Mouse (Mus musculus) erythroblast, embryonic 14.5 days (primary cell): ENCODE measurements around the gene Cep290. TPM values are rescaled to one million over a fixed set of nuclear protein-coding genes. Genes with fewer than 3 reads are reported as not detected.
A peak's percentile ranks its signal among the peaks of the same experiment; 100 is the strongest.

ENCODE experiments used
- H3K27me3 ChIP-seq: 2 replicates; pipeline ENCODE4 v1.6.1; 2012; ENCODE audit warnings: inconsistent platforms; ENCODE audit not compliant: control insufficient read depth
- H3K36me3 ChIP-seq: 2 replicates; pipeline ENCODE4 v1.6.1; 2012; ENCODE audit warnings: mild to moderate bottlenecking, inconsistent platforms; ENCODE audit not compliant: control insufficient read depth
- H3K4me1 ChIP-seq: 2 replicates; pipeline ENCODE4 v1.6.1; 2012; ENCODE audit warnings: inconsistent platforms; ENCODE audit not compliant: control insufficient read depth
- H3K4me3 ChIP-seq: replicated peaks from 2 replicates; pipeline ENCODE3; 2012; ENCODE audit warnings: moderate library complexity, mild to moderate bottlenecking, inconsistent platforms
- H3K9me3 ChIP-seq: 2 replicates; pipeline ENCODE4 v1.6.1; 2012; ENCODE audit warnings: low read length, inconsistent platforms, mixed read lengths; ENCODE audit not compliant: control insufficient read depth
- GATA1 ChIP-seq: IDR thresholded peaks from 2 replicates; pipeline ENCODE4 v1.6.1; 2012; ENCODE audit warnings: low read length, inconsistent platforms, mixed read lengths
- TAL1 ChIP-seq: IDR thresholded peaks from 3 replicates; pipeline ENCODE4 v1.6.1; 2012; ENCODE audit warnings: low read length, inconsistent platforms, mixed read lengths
- polyA plus RNA-seq: library from polyadenylated mRNA; stranded (reverse); fragments of >175 nt; gene quantifications from 2 replicates; pipeline ENCODE4 v1.2.3, GENCODE M21; 2012

Cep290 gene
- polyA plus RNA-seq, 1 experiment, result 0.27 TPM

DNA sequence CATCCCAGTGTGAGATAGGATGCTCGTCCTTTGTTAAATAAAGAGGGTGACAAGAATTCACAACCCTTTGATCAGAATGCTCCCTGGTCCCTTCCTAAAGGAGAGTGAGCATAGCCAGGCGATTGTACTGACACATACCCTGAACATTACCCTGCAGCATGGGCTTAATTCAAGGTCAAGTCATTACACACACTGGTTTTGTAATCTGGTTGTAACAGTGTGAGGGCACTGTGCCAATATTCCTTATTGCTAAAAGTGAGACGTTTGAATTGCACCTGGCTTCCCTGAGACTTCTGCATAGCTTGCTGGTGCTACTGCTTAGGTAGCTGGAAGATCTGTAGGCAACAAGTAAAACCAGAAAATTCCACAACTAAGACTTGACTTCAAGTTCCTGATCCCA lies 96.8 kb downstream of the Cep290 start:
- Histone ChIP-seq H3K36me3 (peaks cover 38% of the 10 kb centered on the region), H3K9me3 (no peaks in the 10 kb centered on the region), H3K4me1 (peaks cover 26% of the 10 kb centered on the region), H3K27me3 (no peaks in the 10 kb centered on the region), H3K4me3 (no peak overlapping the region)
- no peak for TF ChIP-seq TAL1
- no peak for TF ChIP-seq GATA1

DNA sequence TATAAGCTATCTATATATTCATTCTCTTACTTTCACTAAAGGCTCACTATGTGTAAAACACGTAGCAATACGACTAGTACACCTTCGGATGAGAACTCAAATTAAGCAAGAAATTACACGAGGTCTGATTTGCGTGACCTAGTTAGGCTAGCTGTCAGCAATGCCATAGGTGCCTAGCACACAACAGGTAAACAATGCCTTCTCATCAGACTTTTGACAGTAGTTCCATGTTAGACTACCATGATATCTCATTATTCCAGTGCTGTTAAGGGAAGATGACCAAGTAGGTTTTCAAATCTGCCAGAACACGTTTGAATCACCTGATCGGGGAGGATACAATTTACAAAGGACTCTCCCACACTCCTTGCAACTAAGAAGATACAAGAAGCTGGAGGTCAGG lies 101.2 kb downstream of the Cep290 start:
- no peaks in the 10 kb centered on the region for H3K27me3 ChIP-seq
- no peaks in the 10 kb centered on the region for H3K9me3 ChIP-seq
- TF ChIP-seq TAL1 (no peak), GATA1 (no peak)
- H3K36me3 ChIP-seq, result peaks cover 38% of the 10 kb centered on the region
- peak overlapping the region; percentile 84 for H3K4me3 ChIP-seq
- H3K4me1 ChIP-seq, result peaks cover 27% of the 10 kb centered on the region

DNA sequence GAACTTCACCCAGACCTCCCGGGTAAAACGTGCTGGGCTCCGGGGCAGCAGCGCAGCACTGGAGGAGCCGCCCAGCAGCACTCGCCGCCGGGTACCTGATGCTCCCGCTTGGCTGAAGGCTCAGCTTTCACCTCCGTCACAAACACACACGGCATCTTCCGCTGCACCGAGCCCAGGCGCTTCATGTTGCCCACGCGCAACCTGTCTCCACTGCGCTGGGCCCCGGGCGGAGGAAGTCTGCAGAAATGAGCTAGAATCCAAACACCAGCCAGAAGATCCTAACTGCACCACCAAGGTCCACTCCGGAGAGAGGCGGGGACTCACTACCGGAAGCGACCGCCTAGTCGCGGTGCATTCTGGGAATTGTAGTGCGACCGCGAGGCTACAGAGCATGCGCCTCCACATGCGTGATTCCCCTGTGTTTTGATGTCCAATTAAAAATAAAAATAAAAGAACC lies 101.6 kb downstream of the Cep290 start:
- Histone ChIP-seq H3K36me3 (peaks cover 34% of the 10 kb centered on the region), H3K4me1 (peaks cover 27% of the 10 kb centered on the region)

DNA sequence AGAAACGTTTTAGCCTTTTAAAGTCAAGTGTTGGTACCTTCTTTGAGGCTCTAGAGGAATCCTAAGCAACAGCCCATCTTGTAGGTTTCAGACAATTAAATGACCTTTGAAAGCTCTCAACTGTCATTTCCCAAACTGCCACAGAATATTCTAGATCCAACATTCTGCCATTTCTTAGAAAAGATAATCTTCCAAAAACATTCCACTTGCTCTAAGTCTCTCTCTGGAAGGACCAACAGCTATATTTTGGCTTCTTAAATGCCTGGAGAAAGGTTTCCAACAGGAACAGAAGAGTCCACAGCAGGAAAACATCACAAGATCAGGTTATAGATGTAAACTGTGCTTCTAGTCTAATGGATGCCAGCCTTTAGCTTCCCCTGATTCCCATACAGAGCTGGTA lies 103.0 kb downstream of the Cep290 start, which contains the start of the genes 4930430F08Rik and 1700017N19Rik:
Gene 4930430F08Rik (minus strand): TSS at position 101 of the 400 bp plus-strand sequence.
Gene 1700017N19Rik (plus strand): TSS at position 162 of the 400 bp plus-strand sequence.
- H3K9me3 ChIP-seq, result no peaks in the 10 kb centered on the region
- H3K4me1 ChIP-seq, result peaks cover 26% of the 10 kb centered on the region
- H3K27me3 ChIP-seq, result no peaks in the 10 kb centered on the region
- peak within 1 kb of the TSS; percentile 84 for H3K4me3 ChIP-seq
- peaks cover 21% of the 10 kb centered on the region for H3K36me3 ChIP-seq
- no peak for TF ChIP-seq GATA1
- no peak for TF ChIP-seq TAL1

More for the DNA sequence above, 101.6 kb downstream of the Cep290 start:
- H3K4me3 ChIP-seq, result peak overlapping the region; percentile 84
- TF ChIP-seq GATA1, result no peak
- no peak for TF ChIP-seq TAL1
- H3K27me3 ChIP-seq, result no peaks in the 10 kb centered on the region
- no peaks in the 10 kb centered on the region for H3K9me3 ChIP-seq

DNA sequence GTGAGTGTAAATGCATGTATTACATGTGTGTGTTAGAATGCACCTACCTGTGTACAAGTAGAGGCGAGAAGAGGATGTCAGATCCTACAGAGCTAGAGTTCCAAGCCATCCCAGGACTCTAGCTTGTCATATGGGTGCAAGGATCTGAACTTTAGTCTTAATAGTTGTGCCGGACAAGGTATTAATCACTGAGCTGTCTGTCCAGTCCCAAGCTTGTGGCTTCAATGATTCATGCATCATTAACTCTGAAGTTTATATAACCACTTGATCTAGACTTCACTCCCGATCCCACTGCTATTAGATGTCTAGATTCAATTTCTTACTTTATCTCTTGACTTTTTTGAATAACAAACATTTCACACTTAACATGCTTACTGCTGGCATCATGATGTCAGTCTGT lies 111.0 kb downstream of the Cep290 start:
- H3K27me3 ChIP-seq, result no peaks in the 10 kb centered on the region; the same call in 1 of the 2 replicates
- H3K9me3 ChIP-seq, result no peaks in the 10 kb centered on the region
- no peak overlapping the region for H3K4me3 ChIP-seq
- TF ChIP-seq TAL1 (no peak), GATA1 (no peak)
- no peaks in the 10 kb centered on the region for H3K4me1 ChIP-seq
- H3K36me3 ChIP-seq, result no peaks in the 10 kb centered on the region

DNA sequence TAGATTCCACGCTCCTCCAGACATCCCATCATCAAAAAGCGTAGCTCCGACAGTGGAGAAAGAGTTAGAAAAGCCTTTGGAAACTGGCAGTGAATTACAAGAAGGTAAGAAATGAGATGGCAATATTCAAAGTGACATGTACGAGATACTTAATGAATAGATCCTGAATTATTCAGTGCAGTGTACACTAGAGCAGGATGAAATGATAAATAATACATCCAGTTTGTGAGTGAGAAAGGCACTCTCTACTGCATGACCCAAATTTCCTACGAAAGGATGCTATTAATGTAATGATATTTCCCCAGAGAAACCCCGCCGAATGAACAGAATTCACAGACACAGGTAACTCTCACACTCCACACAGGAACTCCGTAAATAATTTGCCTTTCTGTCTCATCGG lies 116.2 kb downstream of the Cep290 start:
- H3K4me1 ChIP-seq, result peaks cover 2% of the 10 kb centered on the region
- H3K27me3 ChIP-seq, result no peaks in the 10 kb centered on the region; the same call in 1 of the 2 replicates
- no peak overlapping the region for H3K4me3 ChIP-seq
- H3K9me3 ChIP-seq, result no peaks in the 10 kb centered on the region
- no peaks in the 10 kb centered on the region for H3K36me3 ChIP-seq
- TF ChIP-seq GATA1 (no peak), TAL1 (no peak)

DNA sequence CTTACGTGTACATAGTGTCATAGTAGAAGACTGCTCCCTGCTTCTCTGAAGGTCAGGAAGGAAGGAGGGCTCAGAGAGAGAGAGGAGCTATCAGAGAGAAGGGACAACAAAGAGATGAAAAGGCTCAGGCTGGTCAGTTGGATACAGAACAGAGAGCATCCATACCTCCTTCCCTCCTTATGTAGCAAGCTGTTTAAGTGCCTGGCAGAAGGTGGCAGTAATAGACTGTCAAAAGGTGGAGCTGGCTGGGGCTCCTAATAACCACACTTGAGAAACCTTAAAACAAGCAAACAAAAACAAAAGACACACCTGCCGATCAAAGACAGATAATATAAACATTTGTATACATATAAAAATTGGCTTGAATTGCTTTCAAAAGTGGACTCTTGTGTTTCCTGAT lies 116.9 kb downstream of the Cep290 start:
- no peak for TF ChIP-seq GATA1
- no peak for TF ChIP-seq TAL1
- no peaks in the 10 kb centered on the region for H3K36me3 ChIP-seq
- no peaks in the 10 kb centered on the region for H3K9me3 ChIP-seq

DNA sequence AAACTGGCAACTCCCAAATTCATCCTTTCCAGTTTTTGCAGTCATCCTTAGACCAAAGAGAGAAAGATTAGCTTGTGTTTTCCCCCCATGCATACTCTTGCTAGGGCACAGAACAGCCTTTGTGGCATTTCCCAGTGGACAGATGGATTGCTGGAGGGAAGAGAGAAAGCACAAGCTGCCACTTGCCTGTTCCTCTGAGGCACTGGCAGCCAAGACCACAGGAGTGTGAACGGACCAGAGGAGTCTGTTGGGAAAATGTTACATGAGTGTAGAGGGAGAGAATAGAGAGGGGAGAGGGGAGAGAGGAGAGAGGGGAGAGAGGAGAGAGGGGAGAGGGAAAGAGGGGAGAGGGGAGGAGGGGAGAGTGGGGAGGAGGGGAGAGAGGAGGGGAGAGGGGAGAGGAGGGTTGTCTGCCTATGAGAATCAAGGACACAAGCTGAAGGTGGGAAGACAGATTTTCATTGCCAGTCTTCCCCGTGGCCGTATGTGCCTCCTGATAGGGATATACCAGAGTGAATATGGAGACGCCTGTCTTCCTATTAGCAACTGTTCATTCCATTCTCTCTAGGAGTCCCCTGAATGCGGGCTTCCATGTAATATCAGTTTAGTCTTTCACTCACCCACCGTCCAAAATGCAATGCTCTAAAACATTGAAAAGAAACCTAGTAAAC lies 130.0 kb downstream of the Cep290 start:
- no peak overlapping the region for H3K4me3 ChIP-seq

More for the DNA sequence above, 116.9 kb downstream of the Cep290 start:
- H3K4me3 ChIP-seq, result no peak overlapping the region
- no peaks in the 10 kb centered on the region; the same call in 1 of the 2 replicates for H3K27me3 ChIP-seq
- peaks cover 2% of the 10 kb centered on the region for H3K4me1 ChIP-seq

DNA sequence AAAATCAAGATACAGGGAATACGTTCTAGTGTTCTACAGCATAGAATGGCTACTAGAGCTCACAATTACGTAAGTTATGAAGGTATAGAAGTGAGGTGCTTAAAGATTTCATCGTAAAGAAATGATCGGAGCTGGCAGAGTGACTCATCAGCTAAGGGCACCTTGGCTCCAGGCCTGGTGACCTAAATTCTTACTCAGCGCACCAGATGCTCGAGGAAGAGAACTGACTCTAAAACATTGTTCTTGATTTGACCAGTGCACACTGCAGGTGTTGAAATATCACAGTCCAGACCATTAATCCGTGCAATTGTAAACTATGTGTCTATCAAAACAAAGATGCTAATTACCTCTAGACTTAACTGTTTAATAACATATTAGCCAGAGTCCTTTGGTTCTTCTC lies 132.1 kb downstream of the Cep290 start:
- no peaks in the 10 kb centered on the region for H3K4me1 ChIP-seq
- H3K9me3 ChIP-seq, result no peaks in the 10 kb centered on the region
- H3K27me3 ChIP-seq, result no peaks in the 10 kb centered on the region

More for the DNA sequence above, 130.0 kb downstream of the Cep290 start:
- no peak for TF ChIP-seq TAL1
- TF ChIP-seq GATA1, result no peak
- no peaks in the 10 kb centered on the region for H3K36me3 ChIP-seq
- 0 out of 2 replicates have a peak, but pooled peaks cover 2% of the 10 kb centered on the region for H3K9me3 ChIP-seq
- no peaks in the 10 kb centered on the region for H3K27me3 ChIP-seq
- H3K4me1 ChIP-seq, result no peaks in the 10 kb centered on the region

DNA sequence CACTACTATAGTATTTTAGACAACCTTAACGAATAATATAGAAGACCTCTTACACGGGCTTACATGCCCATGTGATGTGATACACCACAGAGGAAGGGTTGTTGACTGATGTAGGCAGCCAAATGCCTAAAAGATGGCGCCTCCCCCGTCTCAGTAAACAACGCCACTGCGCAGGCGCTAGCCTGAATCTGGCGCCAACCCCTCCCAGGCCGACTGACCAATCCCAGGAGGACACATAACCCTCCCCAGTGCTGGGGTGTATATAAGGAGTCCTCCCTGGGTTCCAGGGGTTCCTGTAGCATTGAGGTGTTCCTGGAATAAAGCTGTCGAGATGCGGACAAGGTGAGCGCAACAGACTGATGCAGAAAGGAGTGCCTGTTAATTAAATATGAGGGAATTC lies 132.7 kb downstream of the Cep290 start:
- Histone ChIP-seq H3K4me1 (no peaks in the 10 kb centered on the region), H3K9me3 (no peaks in the 10 kb centered on the region), H3K36me3 (no peaks in the 10 kb centered on the region), H3K27me3 (no peaks in the 10 kb centered on the region), H3K4me3 (no peak overlapping the region)
- no peak for TF ChIP-seq GATA1
- no peak for TF ChIP-seq TAL1

More for the DNA sequence above, 132.1 kb downstream of the Cep290 start:
- Histone ChIP-seq H3K4me3 (no peak overlapping the region), H3K36me3 (no peaks in the 10 kb centered on the region)
- TF ChIP-seq TAL1, result no peak
- TF ChIP-seq GATA1, result no peak
